Mouse (Mus musculus): ENCODE measurements around the gene Arf4. TPM values are rescaled to one million over a fixed set of nuclear protein-coding genes. Genes with fewer than 3 reads are reported as not detected.

Gene Arf4
- polyA plus RNA-seq (2015; fragmentation: Nextera tagmentation; extraction: Ambion mirVana) = 378 and 406 TPM in 2 replicates

- peak within 1 kb of the TSS; percentile 95 for H3K9ac ChIP-seq (ENCODE audit: low read length)
- H3K4me3 ChIP-seq (ENCODE audit: low read length) = peak within 1 kb of the TSS; percentile 68
- no peaks in the 10 kb centered on the region for H3K27me3 ChIP-seq (ENCODE audit: control insufficient read depth, insufficient read depth, low read length)
- peaks cover 20% of the 10 kb centered on the region for H3K4me1 ChIP-seq (ENCODE audit: control insufficient read depth, insufficient read depth, low read length)
- peak within 1 kb of the TSS; percentile 75 for H3K4me2 ChIP-seq (ENCODE audit: low read depth, low read length)
- WGBS = under 1% methylated on average over 83 of the region's 83 CpGs
- H3K27ac ChIP-seq (ENCODE audit: low read length) = peak within 1 kb of the TSS; percentile 96
- H3K36me3 ChIP-seq (ENCODE audit: control insufficient read depth, insufficient read depth) = no peaks in the 10 kb centered on the region
- peak; percentile 99 for ATAC-seq (replicated peaks; ENCODE audit: extremely low read depth, insufficient read depth, low FRiP score)
- no peaks in the 10 kb centered on the region for H3K9me3 ChIP-seq (replicated peaks; ENCODE audit: control insufficient read depth, low read length)
These were observed at the start of gene Arf4 for GRCm38 (mm10) chr14:26637851-26638707. Arf4 (plus strand) TSS chr14:26638074.

DNA sequence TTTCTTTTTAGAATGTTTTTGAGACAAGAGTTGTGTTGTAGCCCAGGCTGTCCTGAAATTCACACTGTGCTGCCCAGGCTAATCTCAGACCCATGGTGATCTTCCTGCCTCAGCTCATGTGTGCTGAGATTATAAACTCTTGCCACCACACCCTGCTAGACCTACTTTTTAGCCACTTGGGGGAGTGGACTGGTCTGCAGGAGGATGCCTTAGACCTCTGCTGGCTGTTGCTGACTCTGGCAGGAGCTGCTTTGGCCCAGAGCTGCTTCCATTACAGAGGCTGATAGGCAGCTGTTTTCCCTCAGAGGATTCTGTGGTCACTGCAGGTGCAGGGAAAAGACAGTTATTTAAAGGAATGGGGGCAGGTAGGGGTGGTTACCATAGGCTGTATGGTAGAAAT lies 46.5 kb upstream of the Arf4 start:
- no peak overlapping the region for H3K27ac ChIP-seq (ENCODE audit: low read length)
- H3K27me3 ChIP-seq (ENCODE audit: control insufficient read depth, insufficient read depth, low read length) = no peaks in the 10 kb centered on the region
- ATAC-seq (replicated peaks; ENCODE audit: extremely low read depth, insufficient read depth, low FRiP score) = peak; percentile 32
- peaks cover 8% of the 10 kb centered on the region for H3K4me1 ChIP-seq (ENCODE audit: control insufficient read depth, insufficient read depth, low read length)
- 0 out of 2 replicates have a peak, but pooled peaks cover 2% of the 10 kb centered on the region for H3K36me3 ChIP-seq (ENCODE audit: control insufficient read depth, insufficient read depth)
- no peak overlapping the region for H3K9ac ChIP-seq (ENCODE audit: low read length)
- H3K9me3 ChIP-seq (replicated peaks; ENCODE audit: control insufficient read depth, low read length) = no peaks in the 10 kb centered on the region
- H3K4me2 ChIP-seq (ENCODE audit: low read depth, low read length) = no peak overlapping the region
- H3K4me3 ChIP-seq (ENCODE audit: low read length) = no peak overlapping the region

DNA sequence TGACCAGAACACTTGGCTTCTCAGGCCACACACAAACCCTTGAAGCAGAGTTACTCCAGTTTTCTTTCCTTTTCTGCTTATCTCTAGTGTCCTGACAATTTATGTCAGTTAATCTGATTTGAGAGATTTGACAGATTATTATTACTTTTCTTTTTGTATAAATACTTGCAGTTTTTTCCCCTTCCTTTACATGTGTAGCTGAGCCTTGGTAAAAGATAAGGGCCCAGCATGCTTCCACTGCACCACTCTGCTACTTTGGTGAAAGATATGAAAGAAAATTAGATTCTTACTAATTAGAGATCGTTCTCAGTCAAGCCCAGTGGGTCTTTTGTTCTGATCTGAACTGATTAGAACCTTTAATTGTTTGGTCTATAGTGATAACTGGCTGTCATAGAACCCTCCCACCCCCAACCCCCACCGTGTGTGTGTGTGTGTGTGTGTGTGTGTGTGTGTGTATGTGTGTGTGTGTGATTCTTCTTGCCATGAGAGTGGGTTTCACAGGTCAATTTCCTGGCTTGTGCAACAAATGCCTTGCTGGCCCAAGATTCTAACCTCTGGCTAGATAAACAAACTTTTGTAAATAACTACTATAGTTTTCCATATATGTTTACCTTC lies 44.5 kb upstream of the Arf4 start:
- H3K4me1 ChIP-seq (ENCODE audit: control insufficient read depth, insufficient read depth, low read length) = no peaks in the 10 kb centered on the region
- no peaks in the 10 kb centered on the region for H3K27me3 ChIP-seq (ENCODE audit: control insufficient read depth, insufficient read depth, low read length)
- ATAC-seq (replicated peaks; ENCODE audit: extremely low read depth, insufficient read depth, low FRiP score) = no peak
- H3K36me3 ChIP-seq (ENCODE audit: control insufficient read depth, insufficient read depth) = peaks cover 18% of the 10 kb centered on the region
- H3K4me3 ChIP-seq (ENCODE audit: low read length) = no peak overlapping the region
- H3K9ac ChIP-seq (ENCODE audit: low read length) = no peak overlapping the region
- no peak overlapping the region for H3K4me2 ChIP-seq (ENCODE audit: low read depth, low read length)
- WGBS = 61% methylated on average over 2 of the region's 2 CpGs
- H3K9me3 ChIP-seq (replicated peaks; ENCODE audit: control insufficient read depth, low read length) = peaks cover 5% of the 10 kb centered on the region
- no peak overlapping the region for H3K27ac ChIP-seq (ENCODE audit: low read length)

GRCm38 (mm10) chr14:26595167-26595566 lies 42.7 kb upstream of the Arf4 start:
- H3K27me3 ChIP-seq (ENCODE audit: control insufficient read depth, insufficient read depth, low read length) = no peaks in the 10 kb centered on the region
- WGBS = 88% methylated on average over 7 of the region's 7 CpGs
- no peak overlapping the region for H3K4me3 ChIP-seq (ENCODE audit: low read length)
- H3K9me3 ChIP-seq (replicated peaks; ENCODE audit: control insufficient read depth, low read length) = peaks cover 6% of the 10 kb centered on the region
- no peak for ATAC-seq (replicated peaks; ENCODE audit: extremely low read depth, insufficient read depth, low FRiP score)
- H3K4me2 ChIP-seq (ENCODE audit: low read depth, low read length) = no peak overlapping the region
- no peak overlapping the region for H3K9ac ChIP-seq (ENCODE audit: low read length)
- no peak overlapping the region for H3K27ac ChIP-seq (ENCODE audit: low read length)
- no peaks in the 10 kb centered on the region for H3K4me1 ChIP-seq (ENCODE audit: control insufficient read depth, insufficient read depth, low read length)
- peaks cover 25% of the 10 kb centered on the region for H3K36me3 ChIP-seq (ENCODE audit: control insufficient read depth, insufficient read depth)

GRCm38 (mm10) chr14:26595695-26596365 lies 42.0 kb upstream of the Arf4 start:
- no peaks in the 10 kb centered on the region for H3K27me3 ChIP-seq (ENCODE audit: control insufficient read depth, insufficient read depth, low read length)
- H3K9me3 ChIP-seq (replicated peaks; ENCODE audit: control insufficient read depth, low read length) = peaks cover 6% of the 10 kb centered on the region
- H3K27ac ChIP-seq (ENCODE audit: low read length) = no peak overlapping the region
- no peak overlapping the region for H3K9ac ChIP-seq (ENCODE audit: low read length)
- H3K4me2 ChIP-seq (ENCODE audit: low read depth, low read length) = no peak overlapping the region
- no peak for ATAC-seq (replicated peaks; ENCODE audit: extremely low read depth, insufficient read depth, low FRiP score)
- WGBS = 64% methylated on average over 5 of the region's 5 CpGs
- H3K4me3 ChIP-seq (ENCODE audit: low read length) = no peak overlapping the region
- H3K36me3 ChIP-seq (ENCODE audit: control insufficient read depth, insufficient read depth) = peaks cover 29% of the 10 kb centered on the region
- H3K4me1 ChIP-seq (ENCODE audit: control insufficient read depth, insufficient read depth, low read length) = no peaks in the 10 kb centered on the region

GRCm38 (mm10) chr14:26605354-26605753 lies 32.5 kb upstream of the Arf4 start:
- no peaks in the 10 kb centered on the region for H3K27me3 ChIP-seq (ENCODE audit: control insufficient read depth, insufficient read depth, low read length)
- no peaks in the 10 kb centered on the region for H3K4me1 ChIP-seq (ENCODE audit: control insufficient read depth, insufficient read depth, low read length)
- H3K4me2 ChIP-seq (ENCODE audit: low read depth, low read length) = no peak overlapping the region
- H3K4me3 ChIP-seq (ENCODE audit: low read length) = no peak overlapping the region
- ATAC-seq (replicated peaks; ENCODE audit: extremely low read depth, insufficient read depth, low FRiP score) = no peak
- H3K36me3 ChIP-seq (ENCODE audit: control insufficient read depth, insufficient read depth) = peaks cover 46% of the 10 kb centered on the region
- H3K9me3 ChIP-seq (replicated peaks; ENCODE audit: control insufficient read depth, low read length) = no peaks in the 10 kb centered on the region
- H3K9ac ChIP-seq (ENCODE audit: low read length) = no peak overlapping the region
- WGBS = 87% methylated on average over 4 of the region's 4 CpGs
- no peak overlapping the region for H3K27ac ChIP-seq (ENCODE audit: low read length)

DNA sequence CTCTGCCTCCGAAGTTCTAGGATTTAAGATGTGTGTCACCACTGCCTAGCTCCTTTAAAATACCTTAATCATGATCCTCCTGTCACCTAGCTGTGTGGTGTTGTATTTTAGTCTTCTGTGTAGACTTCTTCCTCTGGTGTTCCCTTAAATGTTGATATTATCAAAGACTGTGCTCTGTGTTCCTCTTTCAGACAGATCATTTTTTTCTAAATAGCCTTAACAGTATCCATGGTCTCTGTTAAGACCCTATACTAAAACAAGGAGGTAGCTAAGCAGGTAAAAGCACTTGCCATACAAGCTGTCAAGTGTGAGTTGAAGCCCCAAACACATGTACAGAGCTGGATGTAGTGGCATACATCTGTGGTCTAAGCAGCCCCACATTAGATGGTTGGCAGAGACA lies 28.2 kb upstream of the Arf4 start:
- no peaks in the 10 kb centered on the region for H3K27me3 ChIP-seq (ENCODE audit: control insufficient read depth, insufficient read depth, low read length)
- WGBS = 84% methylated on average over 1 of the region's 1 CpGs
- no peak overlapping the region for H3K9ac ChIP-seq (ENCODE audit: low read length)
- H3K36me3 ChIP-seq (ENCODE audit: control insufficient read depth, insufficient read depth) = peaks cover 54% of the 10 kb centered on the region
- H3K4me1 ChIP-seq (ENCODE audit: control insufficient read depth, insufficient read depth, low read length) = no peaks in the 10 kb centered on the region
- no peak overlapping the region for H3K4me3 ChIP-seq (ENCODE audit: low read length)
- no peak overlapping the region for H3K4me2 ChIP-seq (ENCODE audit: low read depth, low read length)
- H3K27ac ChIP-seq (ENCODE audit: low read length) = no peak overlapping the region
- ATAC-seq (replicated peaks; ENCODE audit: extremely low read depth, insufficient read depth, low FRiP score) = no peak
- no peaks in the 10 kb centered on the region for H3K9me3 ChIP-seq (replicated peaks; ENCODE audit: control insufficient read depth, low read length)

DNA sequence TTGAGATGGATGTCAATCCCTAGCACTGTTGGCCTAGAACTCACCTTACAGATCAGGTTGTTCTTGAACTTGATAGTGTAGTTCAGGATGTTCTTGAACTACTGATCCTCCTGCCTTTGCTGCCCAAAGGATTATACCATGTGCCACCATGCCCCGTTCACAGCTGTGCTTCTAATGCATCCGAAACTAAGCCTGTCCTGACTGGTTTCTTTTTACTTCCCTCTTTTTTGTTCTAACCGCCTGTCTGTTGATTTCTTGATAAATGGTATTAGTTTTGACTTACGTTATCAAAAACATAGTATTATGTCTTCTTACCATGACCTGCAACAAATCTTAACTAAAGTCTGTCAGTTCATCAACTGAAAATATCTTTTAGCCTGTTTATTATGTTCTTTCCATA lies 27.2 kb upstream of the Arf4 start:
- no peaks in the 10 kb centered on the region for H3K9me3 ChIP-seq (replicated peaks; ENCODE audit: control insufficient read depth, low read length)
- no peak overlapping the region for H3K9ac ChIP-seq (ENCODE audit: low read length)
- H3K27ac ChIP-seq (ENCODE audit: low read length) = no peak overlapping the region
- H3K4me2 ChIP-seq (ENCODE audit: low read depth, low read length) = no peak overlapping the region
- H3K27me3 ChIP-seq (ENCODE audit: control insufficient read depth, insufficient read depth, low read length) = no peaks in the 10 kb centered on the region
- peaks cover 50% of the 10 kb centered on the region for H3K36me3 ChIP-seq (ENCODE audit: control insufficient read depth, insufficient read depth)
- H3K4me3 ChIP-seq (ENCODE audit: low read length) = no peak overlapping the region
- no peaks in the 10 kb centered on the region for H3K4me1 ChIP-seq (ENCODE audit: control insufficient read depth, insufficient read depth, low read length)
- no peak for ATAC-seq (replicated peaks; ENCODE audit: extremely low read depth, insufficient read depth, low FRiP score)
- WGBS = 93% methylated on average over 4 of the region's 4 CpGs

DNA sequence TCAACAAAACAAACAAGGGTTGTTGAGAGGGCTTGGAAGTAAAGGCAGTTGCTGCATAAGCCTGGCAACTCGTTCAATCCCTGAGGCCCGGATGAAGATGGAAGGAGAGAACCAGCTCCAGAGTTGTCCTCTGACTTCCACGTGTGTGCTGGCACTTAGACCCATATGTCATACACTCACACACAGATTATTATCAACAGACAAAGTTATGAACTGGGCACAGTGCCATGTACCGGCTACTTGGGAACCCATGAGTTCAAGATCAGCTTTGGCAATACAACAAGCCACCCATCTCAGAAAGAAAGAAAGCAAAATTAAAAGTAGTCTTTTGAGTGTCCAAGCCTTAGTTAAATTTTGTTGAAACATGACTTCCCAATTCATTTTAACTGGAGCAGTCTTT lies 12.6 kb upstream of the Arf4 start:
- H3K27ac ChIP-seq (ENCODE audit: low read length) = no peak overlapping the region
- no peaks in the 10 kb centered on the region; the same call in 1 of the 2 replicates for H3K4me1 ChIP-seq (ENCODE audit: control insufficient read depth, insufficient read depth, low read length)
- H3K9ac ChIP-seq (ENCODE audit: low read length) = no peak overlapping the region
- H3K4me3 ChIP-seq (ENCODE audit: low read length) = no peak overlapping the region
- 63% methylated on average over 4 of the region's 4 CpGs for WGBS
- no peaks in the 10 kb centered on the region for H3K27me3 ChIP-seq (ENCODE audit: control insufficient read depth, insufficient read depth, low read length)
- H3K36me3 ChIP-seq (ENCODE audit: control insufficient read depth, insufficient read depth) = peaks cover 54% of the 10 kb centered on the region
- H3K4me2 ChIP-seq (ENCODE audit: low read depth, low read length) = no peak overlapping the region
- H3K9me3 ChIP-seq (replicated peaks; ENCODE audit: control insufficient read depth, low read length) = no peaks in the 10 kb centered on the region
- no peak for ATAC-seq (replicated peaks; ENCODE audit: extremely low read depth, insufficient read depth, low FRiP score)
